Mouse (Mus musculus): ENCODE results near the gene Npas2. TPM values are rescaled to one million over a fixed set of nuclear protein-coding genes. Genes with fewer than 3 reads are reported as not detected.

Npas2 gene
- polyA plus RNA-seq, 1 experiment from 2014 or later = 0.99 TPM

- Histone ChIP-seq H3K27ac (replicated peaks) (no peak overlapping the region), H3K27me3 (no peaks in the 10 kb centered on the region), H3K9ac (replicated peaks) (no peak overlapping the region), H3K36me3 (no peaks in the 10 kb centered on the region), H3K4me2 (replicated peaks) (no peak overlapping the region), H3K9me3 (no peaks in the 10 kb centered on the region), H3K4me1 (no peaks in the 10 kb centered on the region), H3K4me3 (no peak overlapping the region)
- no peak for ATAC-seq (replicated peaks)
- WGBS = 96% methylated on average over 9 of the region's 9 CpGs
These were observed 104.8 kb downstream of the Npas2 start for GRCm38 (mm10) chr1:39298294-39298693.

- no peak overlapping the region for H3K9ac ChIP-seq (replicated peaks)
- H3K27me3 ChIP-seq = no peaks in the 10 kb centered on the region
- H3K4me3 ChIP-seq = no peak overlapping the region
- H3K27ac ChIP-seq (replicated peaks) = no peak overlapping the region
- 92% methylated on average over 9 of the region's 9 CpGs for WGBS
- H3K9me3 ChIP-seq = no peaks in the 10 kb centered on the region
- H3K4me2 ChIP-seq (replicated peaks) = no peak overlapping the region
- no peak for ATAC-seq (replicated peaks)
- H3K4me1 ChIP-seq = no peaks in the 10 kb centered on the region
- no peaks in the 10 kb centered on the region for H3K36me3 ChIP-seq
These were observed 106.7 kb downstream of the Npas2 start for GRCm38 (mm10) chr1:39300243-39300642.

GRCm38 (mm10) chr1:39300676-39301075 lies 107.1 kb downstream of the Npas2 start:
- Histone ChIP-seq H3K27me3 (no peaks in the 10 kb centered on the region), H3K9ac (replicated peaks) (no peak overlapping the region), H3K4me1 (no peaks in the 10 kb centered on the region), H3K27ac (replicated peaks) (no peak overlapping the region), H3K9me3 (no peaks in the 10 kb centered on the region), H3K4me3 (no peak overlapping the region), H3K36me3 (no peaks in the 10 kb centered on the region), H3K4me2 (replicated peaks) (no peak overlapping the region)
- 91% methylated on average over 6 of the region's 6 CpGs for WGBS
- ATAC-seq (replicated peaks) = no peak

- H3K4me3 ChIP-seq = no peak overlapping the region
- H3K27ac ChIP-seq (replicated peaks) = no peak overlapping the region
- H3K9ac ChIP-seq (replicated peaks) = no peak overlapping the region
- ATAC-seq (replicated peaks) = no peak
- H3K27me3 ChIP-seq = no peaks in the 10 kb centered on the region
- H3K36me3 ChIP-seq = no peaks in the 10 kb centered on the region
- no peaks in the 10 kb centered on the region for H3K9me3 ChIP-seq
- H3K4me1 ChIP-seq = no peaks in the 10 kb centered on the region
- H3K4me2 ChIP-seq (replicated peaks) = no peak overlapping the region
- 93% methylated on average over 7 of the region's 7 CpGs for WGBS
These were observed 108.7 kb downstream of the Npas2 start for GRCm38 (mm10) chr1:39302246-39302645.

- Histone ChIP-seq H3K36me3 (no peaks in the 10 kb centered on the region), H3K27ac (replicated peaks) (no peak overlapping the region), H3K9ac (replicated peaks) (no peak overlapping the region), H3K4me2 (replicated peaks) (no peak overlapping the region), H3K4me1 (no peaks in the 10 kb centered on the region), H3K4me3 (no peak overlapping the region), H3K9me3 (no peaks in the 10 kb centered on the region), H3K27me3 (no peaks in the 10 kb centered on the region)
- no peak for ATAC-seq (replicated peaks)
- WGBS = 69% methylated on average over 4 of the region's 4 CpGs
These were observed 109.6 kb downstream of the Npas2 start for GRCm38 (mm10) chr1:39303054-39303649.

GRCm38 (mm10) chr1:39307291-39307690 lies 113.8 kb downstream of the Npas2 start:
- Histone ChIP-seq H3K27me3 (no peaks in the 10 kb centered on the region), H3K4me3 (no peak overlapping the region), H3K36me3 (no peaks in the 10 kb centered on the region), H3K9ac (replicated peaks) (no peak overlapping the region), H3K4me1 (peaks cover 3% of the 10 kb centered on the region; the same call in 1 of the 2 replicates), H3K4me2 (replicated peaks) (no peak overlapping the region), H3K27ac (replicated peaks) (no peak overlapping the region), H3K9me3 (no peaks in the 10 kb centered on the region)
- no peak for ATAC-seq (replicated peaks)

GRCm38 (mm10) chr1:39307971-39308370 lies 114.4 kb downstream of the Npas2 start:
- no peak overlapping the region for H3K4me3 ChIP-seq

GRCm38 (mm10) chr1:39309548-39309947 lies 116.0 kb downstream of the Npas2 start:
- H3K4me1 ChIP-seq = peaks cover 14% of the 10 kb centered on the region
- H3K4me3 ChIP-seq = no peak overlapping the region
- no peaks in the 10 kb centered on the region for H3K36me3 ChIP-seq
- no peak overlapping the region for H3K9ac ChIP-seq (replicated peaks)
- H3K4me2 ChIP-seq (replicated peaks) = no peak overlapping the region
- H3K27ac ChIP-seq (replicated peaks) = no peak overlapping the region
- H3K9me3 ChIP-seq = no peaks in the 10 kb centered on the region
- WGBS = 91% methylated on average over 7 of the region's 7 CpGs
- no peak for ATAC-seq (replicated peaks)
- H3K27me3 ChIP-seq = no peaks in the 10 kb centered on the region

More at GRCm38 (mm10) chr1:39307971-39308370, 114.4 kb downstream of the Npas2 start:
- no peak overlapping the region for H3K9ac ChIP-seq (replicated peaks)
- H3K27ac ChIP-seq (replicated peaks) = no peak overlapping the region
- no peaks in the 10 kb centered on the region for H3K9me3 ChIP-seq
- H3K4me1 ChIP-seq = peaks cover 9% of the 10 kb centered on the region; the same call in 1 of the 2 replicates
- whole genome bisulfite sequencing = 66% methylated on average over 2 of the region's 2 CpGs
- no peak overlapping the region for H3K4me2 ChIP-seq (replicated peaks)
- H3K36me3 ChIP-seq = no peaks in the 10 kb centered on the region
- no peaks in the 10 kb centered on the region for H3K27me3 ChIP-seq
- no peak for ATAC-seq (replicated peaks)

- Histone ChIP-seq H3K27ac (replicated peaks) (no peak overlapping the region), H3K9ac (replicated peaks) (0 out of 2 replicates have a peak overlapping the region, but pooled peaks have one; percentile 11), H3K4me2 (replicated peaks) (peak overlapping the region; percentile 37), H3K27me3 (no peaks in the 10 kb centered on the region), H3K36me3 (no peaks in the 10 kb centered on the region), H3K4me1 (peaks cover 14% of the 10 kb centered on the region), H3K4me3 (peak overlapping the region; percentile 18), H3K9me3 (no peaks in the 10 kb centered on the region)
- ATAC-seq (replicated peaks) = peak; percentile 77
- WGBS = 18% methylated on average over 25 of the region's 25 CpGs
These were observed 118.9 kb downstream of the Npas2 start for GRCm38 (mm10) chr1:39312345-39312967.

GRCm38 (mm10) chr1:39313352-39314245 lies 120.1 kb downstream of the Npas2 start:
- ATAC-seq (replicated peaks) = no peak
- Histone ChIP-seq H3K9ac (replicated peaks) (no peak overlapping the region), H3K36me3 (no peaks in the 10 kb centered on the region), H3K9me3 (no peaks in the 10 kb centered on the region), H3K27me3 (no peaks in the 10 kb centered on the region), H3K4me2 (replicated peaks) (no peak overlapping the region), H3K27ac (replicated peaks) (no peak overlapping the region), H3K4me1 (peaks cover 14% of the 10 kb centered on the region), H3K4me3 (no peak overlapping the region)
- 58% methylated on average over 10 of the region's 10 CpGs for WGBS

GRCm38 (mm10) chr1:39317935-39318334 lies 124.4 kb downstream of the Npas2 start:
- ATAC-seq (replicated peaks) = no peak
- H3K4me1 ChIP-seq = peaks cover 5% of the 10 kb centered on the region; the same call in 1 of the 2 replicates
- H3K27ac ChIP-seq (replicated peaks) = no peak overlapping the region
- no peaks in the 10 kb centered on the region for H3K9me3 ChIP-seq
- WGBS = 80% methylated on average over 2 of the region's 2 CpGs
- H3K9ac ChIP-seq (replicated peaks) = no peak overlapping the region
- H3K4me2 ChIP-seq (replicated peaks) = no peak overlapping the region
- no peaks in the 10 kb centered on the region for H3K27me3 ChIP-seq
- H3K4me3 ChIP-seq = no peak overlapping the region
- H3K36me3 ChIP-seq = no peaks in the 10 kb centered on the region

- Histone ChIP-seq H3K4me1 (no peaks in the 10 kb centered on the region), H3K4me2 (replicated peaks) (no peak overlapping the region), H3K36me3 (no peaks in the 10 kb centered on the region), H3K9me3 (no peaks in the 10 kb centered on the region), H3K4me3 (no peak overlapping the region), H3K27ac (replicated peaks) (no peak overlapping the region), H3K27me3 (no peaks in the 10 kb centered on the region), H3K9ac (replicated peaks) (no peak overlapping the region)
- 67% methylated on average over 7 of the region's 7 CpGs for WGBS
- ATAC-seq (replicated peaks) = no peak
These were observed 125.3 kb downstream of the Npas2 start for GRCm38 (mm10) chr1:39318870-39319269.

Measured in forebrain, embryonic 15.5 days (tissue).